Mouse (Mus musculus): ENCODE data around the gene Bsn.

- TF ChIP-seq CTCF (IDR thresholded peaks at IDR 0.05; ENCODE audit: low read depth): no peak
- TF ChIP-seq EP300 (IDR thresholded peaks at IDR 0.05; ENCODE audit: low read depth): no peak
Observed at GRCm38 (mm10) chr9:108106090-108106489, 84.1 kb downstream of the Bsn start.
